Mouse (Mus musculus) adrenal gland, adult 10 weeks (tissue): ENCODE results near the gene Dctn5. TPM values are rescaled to one million over a fixed set of nuclear protein-coding genes. Genes with fewer than 3 reads are reported as not detected.

ENCODE experiments used
- polyA plus RNA-seq: library from polyadenylated mRNA; stranded (reverse); fragments of 350-450 nt; fragmentation: Illumina TruSeq; extraction: RNeasy Lipid Tissue Mini Kit (QIAGEN cat#74804); gene quantifications from one replicate; pipeline ENCODE4 v1.2.3, GENCODE M21; 2014; ENCODE audit warnings: low read depth, low replicate concordance

Gene Dctn5
- 122 TPM for polyA plus RNA-seq

DNA sequence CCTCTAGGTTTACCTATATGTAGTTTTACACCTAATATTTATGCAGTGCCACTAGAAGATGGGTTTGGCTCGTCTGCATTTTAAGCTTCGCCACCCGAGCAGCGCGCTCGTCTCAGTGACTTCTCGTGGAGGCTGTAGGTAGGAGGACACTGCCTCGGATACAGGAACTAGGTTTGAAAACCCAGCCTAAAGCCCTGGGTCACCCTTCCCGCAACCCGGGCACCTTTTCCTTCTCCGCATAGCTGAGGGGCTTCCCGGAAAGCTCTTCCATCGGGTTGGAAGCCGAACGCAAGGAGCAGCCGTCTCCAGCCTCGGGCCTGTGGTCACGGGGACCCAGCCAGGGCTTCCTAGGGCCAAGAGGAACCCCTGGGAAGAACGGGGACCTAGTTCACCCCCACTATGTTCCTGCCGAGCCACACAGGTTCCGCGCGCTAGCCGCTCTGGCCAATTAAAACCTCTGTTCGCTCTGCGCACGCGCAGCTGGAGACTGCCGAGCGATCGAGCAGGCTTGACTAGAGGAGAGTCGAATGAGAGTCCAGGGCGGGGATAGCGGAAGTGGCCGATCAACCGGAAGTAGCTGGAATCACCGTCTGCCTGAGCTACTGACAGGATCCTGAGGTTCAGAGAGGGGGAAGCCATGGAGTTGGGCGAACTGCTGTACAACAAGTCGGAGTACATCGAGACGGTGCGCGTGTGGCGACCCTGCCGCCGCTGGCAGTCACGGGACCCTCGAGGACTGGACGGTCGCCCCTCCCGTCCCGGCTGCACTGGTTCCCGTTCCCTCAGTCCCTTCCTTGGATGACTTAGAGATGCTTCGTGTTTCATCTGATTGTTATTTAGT is at the start of gene Dctn5, which contains the start of gene Palb2:
Gene Dctn5, plus strand, starts transcription at position 545 of the 841 bp plus-strand sequence.
Gene Palb2, minus strand, starts transcription at position 489 of the 841 bp plus-strand sequence.

DNA sequence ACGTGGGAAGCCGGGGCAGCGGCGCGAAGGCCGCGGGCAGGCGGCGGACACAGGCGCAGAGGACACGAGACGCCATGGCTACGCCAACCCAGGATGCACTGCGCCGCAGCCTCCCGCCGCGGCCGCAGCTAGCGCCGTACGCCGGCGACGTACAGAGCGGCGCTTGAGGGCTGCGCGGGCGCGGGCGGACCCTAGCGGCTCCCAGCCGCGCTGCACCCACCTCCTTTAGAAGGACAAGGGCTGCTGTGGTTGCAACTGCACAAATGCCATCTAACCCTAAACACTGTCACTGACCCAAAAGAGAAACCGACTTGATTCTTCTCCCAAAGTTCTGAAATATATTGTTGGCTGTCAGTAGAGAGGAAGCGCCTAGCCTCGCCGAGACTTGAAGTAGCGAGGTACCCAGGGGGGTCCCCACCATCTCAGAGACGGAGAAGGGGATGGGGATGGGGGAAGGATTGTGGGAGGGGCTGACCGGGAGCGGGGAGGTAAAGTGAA is 31.0 kb upstream of the Dctn5 start, which contains the start of gene Ndufab1:
Gene Ndufab1, minus strand, starts transcription at position 140 of the 498 bp plus-strand sequence.

DNA sequence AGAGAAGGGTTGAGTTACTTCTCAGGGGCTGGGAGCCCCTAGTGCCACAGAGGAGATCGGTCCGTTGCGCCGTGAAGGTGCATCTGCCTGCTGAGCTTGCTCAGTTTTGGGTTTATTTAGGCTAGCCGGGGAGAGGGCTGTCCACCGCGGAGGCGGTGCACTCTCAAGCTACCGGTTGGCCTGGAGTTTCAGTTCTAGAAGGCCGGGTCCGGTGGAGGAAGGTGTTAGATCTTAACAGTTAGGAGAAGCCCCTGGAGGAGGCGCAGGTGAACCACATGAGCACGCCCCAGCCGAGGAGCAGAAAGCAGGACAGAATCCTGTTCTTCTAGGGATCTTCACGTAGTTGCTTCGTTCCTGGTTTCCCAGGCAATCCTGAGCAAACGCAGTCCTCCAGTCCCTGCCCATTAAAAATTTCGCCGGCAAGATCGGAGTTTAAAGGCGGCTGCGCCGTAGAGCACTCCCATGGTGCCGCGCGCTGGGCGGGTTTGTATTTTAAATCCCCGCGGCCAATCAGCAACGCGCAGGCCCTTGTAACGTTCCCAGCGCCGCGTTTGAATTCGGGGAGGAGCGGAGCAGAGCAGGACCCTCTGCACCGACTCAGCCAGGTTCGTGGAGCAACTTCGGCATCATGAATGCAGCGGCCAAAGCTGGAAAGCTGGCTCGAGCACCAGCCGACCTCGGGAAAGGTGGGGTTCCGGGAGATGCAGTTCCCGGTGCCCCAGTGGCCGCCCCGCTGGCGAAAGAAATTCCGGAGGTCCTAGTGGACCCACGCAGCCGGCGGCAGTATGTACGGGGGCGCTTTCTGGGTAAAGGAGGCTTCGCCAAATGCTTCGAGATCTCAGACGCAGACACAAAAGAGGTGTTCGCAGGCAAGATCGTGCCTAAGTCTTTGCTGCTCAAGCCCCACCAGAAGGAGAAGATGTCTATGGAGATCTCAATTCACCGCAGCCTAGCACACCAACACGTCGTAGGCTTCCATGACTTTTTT is 26.4 kb downstream of the Dctn5 start, which contains the start of gene Plk1:
Gene Plk1, plus strand, starts transcription at position 525 of the 988 bp plus-strand sequence.

DNA sequence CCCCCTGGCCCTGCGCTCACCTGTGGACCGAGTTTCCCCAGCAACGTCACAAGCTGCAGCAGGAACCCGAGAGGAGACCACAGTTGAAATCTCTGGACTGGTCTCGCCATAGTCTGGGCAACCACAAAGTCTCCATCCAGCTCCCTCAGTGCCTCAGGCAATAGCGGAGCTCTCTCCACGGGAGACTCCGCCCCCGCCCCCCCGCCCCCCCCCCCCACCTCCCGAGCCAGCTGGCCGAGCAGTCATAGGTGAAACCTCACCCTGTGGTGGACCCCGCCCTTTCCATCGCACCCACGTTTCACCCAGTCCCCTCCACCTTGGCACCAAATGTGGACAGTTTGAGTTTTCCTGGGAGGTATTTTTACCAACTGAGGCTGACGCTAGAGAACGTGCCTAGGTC is 53.2 kb downstream of the Dctn5 start, which contains the start of gene Ern2:
Gene Ern2, minus strand, starts transcription at position 165 of the 400 bp plus-strand sequence.

Other genes starting within 250 kb of the Dctn5 start
- gene Cog7, start 151.3 kb upstream of the Dctn5 start, polyA plus RNA-seq, result 16.6 TPM
- gene Gga2, start 111.8 kb upstream of the Dctn5 start, polyA plus RNA-seq, result 3.3 TPM
- 37.2 TPM for gene Ubfd1, start 65.9 kb upstream of the Dctn5 start, polyA plus RNA-seq
- 3.3 TPM for gene Ears2, start 65.8 kb upstream of the Dctn5 start, polyA plus RNA-seq
- 737 TPM for gene Ndufab1, start 31.2 kb upstream of the Dctn5 start, polyA plus RNA-seq
- 1.8 TPM for gene Palb2, start 56 bp upstream of the Dctn5 start, polyA plus RNA-seq
- 0.82 TPM for gene Plk1, start 26.4 kb downstream of the Dctn5 start, polyA plus RNA-seq
- gene Ern2, start 53.2 kb downstream of the Dctn5 start, polyA plus RNA-seq, result not detected
- 1.8 TPM for gene Chp2, start 86.5 kb downstream of the Dctn5 start, polyA plus RNA-seq
- 25.9 TPM for gene Prkcb, start 155.7 kb downstream of the Dctn5 start, polyA plus RNA-seq